Mouse (Mus musculus): ENCODE measurements around the gene Hoxc4.

The Hoxc4 gene

GRCm38 (mm10) chr15:103038701-103039480, 20.2 kb downstream of the Hoxc4 start:
- DNase-seq (ENCODE audit: low read depth) = no peak

DNA sequence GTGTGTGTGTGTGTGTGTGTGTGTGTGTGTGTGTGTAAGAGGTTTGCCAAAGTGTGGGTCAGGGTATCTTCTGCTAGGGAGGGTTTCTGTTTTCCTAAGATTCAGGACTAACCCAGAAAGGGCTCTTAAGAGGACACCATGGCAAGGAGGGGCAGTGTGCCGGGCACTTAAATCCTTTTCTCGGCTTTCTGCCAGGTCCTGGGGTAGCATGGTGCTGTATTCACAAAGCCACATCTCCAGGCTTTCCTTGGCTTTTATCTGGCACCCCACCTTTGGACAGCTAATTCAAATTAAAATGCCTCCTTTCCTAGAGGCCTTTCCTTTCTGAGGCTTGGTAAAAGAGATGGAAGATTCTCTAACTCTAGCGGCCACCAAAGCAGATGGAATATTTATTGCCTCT, 20.9 kb downstream of the Hoxc4 start:
- no peak for DNase-seq (ENCODE audit: low read depth)

- DNase-seq (ENCODE audit: low read depth) = no peak
Observed at GRCm38 (mm10) chr15:103040601-103041000, 21.9 kb downstream of the Hoxc4 start.

DNA sequence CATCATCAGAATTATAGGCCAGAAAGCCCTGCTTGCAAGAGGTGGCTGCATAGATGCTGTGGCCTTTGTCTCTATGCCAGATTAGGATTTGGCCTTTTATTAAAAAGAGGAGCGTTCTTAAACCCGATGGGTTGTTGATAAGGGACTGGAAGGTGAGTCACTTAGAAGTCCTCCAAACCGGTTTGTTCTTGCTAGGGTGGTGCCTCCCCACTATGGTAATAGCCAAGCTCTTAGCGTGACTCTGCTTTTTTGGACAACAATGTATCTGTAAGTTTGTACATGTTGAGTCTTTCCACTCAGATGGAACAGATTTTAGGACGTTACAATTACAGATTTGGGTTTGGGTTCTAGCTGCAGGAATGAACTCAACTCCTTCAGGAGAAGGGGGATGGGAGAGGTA, 22.9 kb downstream of the Hoxc4 start:
- DNase-seq (ENCODE audit: low read depth) = no peak

DNA sequence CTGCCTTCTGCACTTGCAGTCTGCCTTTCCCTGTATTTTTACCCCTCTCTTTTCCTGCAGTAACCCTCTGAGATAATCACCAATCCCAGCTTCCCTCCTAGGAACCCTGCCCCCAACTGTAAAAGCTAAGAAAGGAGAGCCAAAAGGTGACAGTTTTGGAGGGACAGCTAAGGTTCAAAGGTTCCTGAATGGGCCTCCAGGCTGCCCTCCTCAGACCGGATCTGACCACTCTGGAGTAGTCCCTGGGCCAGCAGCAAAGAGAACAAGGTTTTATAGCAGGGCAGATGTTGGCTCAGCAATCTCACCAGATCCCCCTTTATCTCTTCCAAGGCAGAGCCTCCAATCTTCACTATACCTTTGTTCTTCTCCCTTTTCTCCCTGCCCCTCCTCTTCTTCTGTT, 23.5 kb downstream of the Hoxc4 start:
- no peak for DNase-seq (ENCODE audit: low read depth)

DNA sequence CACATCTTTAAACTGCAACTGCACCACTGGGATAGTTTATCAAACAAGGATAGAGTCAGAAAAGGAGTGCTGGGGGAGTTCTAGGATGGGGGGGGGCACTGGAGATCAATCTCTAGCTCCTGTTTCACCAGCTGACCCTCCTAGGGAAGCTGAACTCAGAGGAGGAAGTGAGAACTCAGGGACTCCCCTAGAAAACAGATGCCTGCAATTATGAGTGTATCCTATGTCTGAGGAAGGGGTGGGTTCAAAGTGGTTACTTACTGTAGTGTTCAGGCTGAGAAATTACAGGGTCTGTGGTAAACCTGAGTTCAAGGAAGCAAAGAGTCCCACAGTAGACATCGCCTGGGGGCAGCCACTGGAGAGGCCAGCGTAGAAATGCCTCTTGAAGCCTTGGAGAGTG, 32.9 kb downstream of the Hoxc4 start:
- no peak for DNase-seq (ENCODE audit: low read depth)

DNA sequence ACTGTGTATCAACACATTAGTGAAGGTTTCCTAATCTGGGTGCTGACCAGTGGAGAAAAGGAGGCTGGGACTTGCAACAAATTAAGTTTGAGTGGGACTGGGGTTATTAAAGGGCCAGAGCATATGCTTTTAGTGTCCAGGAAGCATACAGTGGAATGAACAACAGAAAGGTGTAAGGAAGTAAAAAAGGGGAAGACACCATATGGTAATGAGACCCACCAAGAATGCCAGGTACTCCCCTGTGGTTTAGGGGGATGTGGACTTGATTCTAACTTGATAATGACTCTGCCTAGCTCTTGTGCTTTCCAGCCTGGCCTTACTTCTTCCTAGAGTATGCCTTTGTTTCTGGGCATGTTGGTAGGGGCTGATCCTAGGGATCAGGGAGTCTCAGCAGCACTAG, 34.5 kb downstream of the Hoxc4 start:
- no peak for DNase-seq (ENCODE audit: low read depth)

DNA sequence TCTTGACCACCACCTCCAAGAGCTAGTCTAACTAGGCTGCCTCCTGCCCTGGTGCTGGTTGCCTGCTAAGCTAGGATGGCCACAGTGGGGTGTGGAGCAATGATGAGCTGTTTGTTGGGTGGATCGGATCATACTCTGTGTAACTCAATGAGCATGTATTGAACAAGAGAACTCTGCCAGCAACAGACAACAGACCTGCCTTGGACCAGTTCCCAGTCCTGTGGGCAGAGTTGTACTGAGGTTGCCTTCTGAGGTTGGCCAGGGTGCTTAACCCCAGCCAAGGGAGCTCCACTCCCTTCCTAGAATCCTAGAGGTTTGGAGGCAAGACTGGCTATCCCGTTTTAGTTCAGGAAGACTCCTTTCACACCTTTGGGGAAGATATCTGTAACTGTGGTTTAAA, 37.7 kb downstream of the Hoxc4 start:
- no peak for DNase-seq (ENCODE audit: low read depth)

DNA sequence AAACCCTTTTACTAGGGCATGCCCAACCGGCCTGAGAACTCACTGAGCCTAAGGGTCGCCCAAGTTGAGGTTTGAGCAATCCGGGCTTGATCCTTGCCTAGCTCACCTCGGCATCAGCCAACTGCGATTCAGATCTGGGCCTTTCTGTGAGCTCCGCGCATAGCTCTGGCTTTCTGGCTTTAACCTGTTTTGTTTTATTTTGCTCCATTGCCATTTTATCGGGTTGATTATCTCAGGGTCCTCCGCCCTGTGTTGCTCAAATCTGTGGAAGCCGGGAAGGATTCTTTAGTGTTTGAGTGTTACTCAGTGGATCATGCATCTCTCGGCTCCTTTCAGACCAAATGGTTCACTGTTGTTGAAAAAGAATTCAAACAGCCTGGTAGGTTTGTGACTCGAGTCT, 40.0 kb downstream of the Hoxc4 start:
- no peak for DNase-seq (ENCODE audit: low read depth)

- DNase-seq (ENCODE audit: low read depth) = no peak
Observed at GRCm38 (mm10) chr15:103059393-103059992, 40.8 kb downstream of the Hoxc4 start.

GRCm38 (mm10) chr15:103060021-103060340, 41.2 kb downstream of the Hoxc4 start:
- no peak for DNase-seq (ENCODE audit: low read depth)

DNA sequence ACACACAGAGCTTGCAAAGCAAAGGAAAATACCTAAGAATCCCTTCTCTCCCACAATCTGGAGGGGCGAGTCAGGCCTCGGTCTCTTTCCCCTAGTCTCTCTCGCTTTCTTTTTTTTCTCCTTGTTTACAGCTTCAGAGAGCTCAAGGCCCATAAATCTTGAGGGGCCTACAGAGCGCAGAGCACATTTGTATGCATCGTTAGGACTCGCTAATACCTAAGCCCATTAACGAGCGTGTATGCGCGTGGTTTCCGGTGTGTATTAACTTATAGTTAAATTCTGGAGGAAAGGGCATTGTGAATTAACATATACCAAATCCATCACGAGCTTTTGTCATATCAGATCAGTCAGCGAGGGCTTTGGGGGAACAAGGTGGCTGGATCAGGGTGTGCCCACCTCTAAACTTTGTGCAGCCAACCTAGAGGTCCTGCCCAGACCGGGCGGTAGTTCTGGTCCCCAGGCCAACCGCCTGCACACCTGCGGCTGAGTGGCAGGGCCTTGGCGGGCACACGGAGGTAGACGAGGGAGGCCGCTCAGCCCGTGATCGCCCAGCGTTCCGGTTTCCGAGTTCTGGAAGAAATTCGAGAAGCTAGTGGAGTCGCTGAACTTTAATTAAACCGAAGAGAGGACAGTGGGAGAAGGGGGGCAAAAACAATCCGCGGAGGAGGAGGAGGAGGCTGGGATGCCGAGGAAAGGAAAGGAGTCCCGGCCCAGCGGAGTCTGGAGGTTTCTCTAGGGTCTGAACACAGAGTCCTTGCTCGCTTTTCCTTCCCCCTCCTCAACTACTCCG, 41.8 kb downstream of the Hoxc4 start:
- no peak for DNase-seq (ENCODE audit: low read depth)

DNA sequence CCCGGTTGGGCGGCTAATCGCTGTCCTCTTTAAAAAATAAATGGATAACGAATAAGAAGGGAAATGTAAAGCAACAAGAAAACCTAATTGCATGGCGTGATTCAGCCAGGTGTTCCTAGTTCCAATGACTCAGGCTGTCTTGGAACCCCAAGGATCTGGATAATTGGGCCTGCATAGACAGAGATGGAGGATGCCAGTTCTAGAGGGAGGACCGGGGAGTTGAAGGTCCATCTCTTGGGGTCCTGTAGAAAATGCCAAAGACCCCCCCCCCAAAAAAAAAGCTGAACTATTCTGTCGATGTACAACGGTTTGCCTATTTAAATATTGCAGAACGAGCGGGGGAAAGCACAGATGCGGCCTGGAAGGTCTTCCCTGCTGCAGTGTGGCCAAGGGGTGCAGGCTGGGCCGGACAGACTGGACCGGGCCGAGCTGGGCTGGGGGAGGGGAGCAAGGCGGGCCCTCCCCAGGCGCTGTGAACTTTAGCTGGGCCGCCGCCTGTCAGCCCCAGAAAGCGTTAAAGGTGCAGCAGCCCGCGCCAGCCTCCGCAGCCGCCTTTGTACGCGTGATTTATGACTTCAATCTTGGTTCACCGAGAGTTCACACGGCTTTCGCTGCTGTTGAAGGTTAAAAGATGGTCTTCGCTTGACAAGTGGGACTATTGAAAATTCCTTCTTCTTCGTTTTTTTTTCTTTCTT, 42.5 kb downstream of the Hoxc4 start:
- DNase-seq (ENCODE audit: low read depth) = no peak

DNA sequence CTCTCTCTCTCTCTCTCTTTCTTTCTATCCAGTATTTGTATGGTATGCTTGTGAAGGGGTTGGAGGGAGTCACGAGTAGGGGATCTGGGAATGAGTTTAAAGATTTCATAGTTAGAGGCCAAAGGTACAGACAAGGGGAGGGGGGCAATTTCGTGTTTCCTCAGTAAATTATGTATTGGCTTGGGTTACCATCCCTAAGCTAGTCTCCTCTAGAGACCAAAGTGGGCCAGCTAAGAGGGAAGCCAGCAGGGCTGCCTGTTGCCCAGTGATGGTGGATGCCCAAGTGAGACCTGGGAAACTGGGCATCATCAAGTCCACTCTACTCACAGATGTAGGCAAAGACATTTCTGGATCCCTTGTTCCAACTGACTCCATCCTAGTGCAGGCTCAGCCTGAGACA, 43.3 kb downstream of the Hoxc4 start:
- no peak for DNase-seq (ENCODE audit: low read depth)

DNA sequence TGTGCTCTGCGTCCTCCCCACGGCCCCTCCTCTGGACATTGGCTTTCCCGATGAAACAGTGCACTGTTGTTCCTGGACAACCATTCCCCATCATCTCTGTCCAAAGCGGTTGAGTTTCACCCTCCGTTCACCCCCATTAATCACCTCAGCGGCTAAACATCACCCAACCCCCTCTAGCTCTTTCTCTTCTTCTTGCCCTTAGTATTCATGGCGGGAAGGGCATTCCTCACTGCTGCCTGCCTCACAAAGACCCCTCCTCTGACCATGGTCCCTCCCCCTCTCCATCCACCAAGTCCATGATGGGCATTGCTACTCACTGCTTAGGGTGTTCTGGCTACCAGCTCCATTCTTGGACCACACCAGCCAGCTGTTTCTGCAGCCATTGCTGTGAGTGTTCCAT, 46.9 kb downstream of the Hoxc4 start:
- DNase-seq (ENCODE audit: low read depth) = no peak

DNA sequence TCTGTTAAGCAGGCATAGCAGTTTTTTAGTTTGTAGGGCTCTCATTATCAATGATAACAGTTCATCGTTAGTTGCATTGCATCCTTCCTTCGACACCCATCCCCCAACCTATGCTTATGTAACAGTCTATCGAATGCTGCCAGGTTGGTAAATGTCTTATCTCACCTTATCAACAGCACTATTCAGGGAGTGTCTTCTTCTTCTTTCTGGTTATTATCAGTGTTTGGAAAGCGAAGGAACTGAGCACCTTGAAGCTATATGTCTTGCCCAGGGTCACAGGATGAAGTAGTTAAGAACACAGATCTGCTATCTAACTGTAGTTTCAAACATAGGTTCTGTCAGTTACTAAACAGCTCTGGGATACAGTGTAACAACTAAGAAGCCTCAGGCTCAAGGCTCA, 49.0 kb downstream of the Hoxc4 start:
- no peak for DNase-seq (ENCODE audit: low read depth)

GRCm38 (mm10) chr15:103069173-103069572, 50.4 kb downstream of the Hoxc4 start:
- no peak for DNase-seq (ENCODE audit: low read depth)

GRCm38 (mm10) chr15:103071266-103071665, 52.5 kb downstream of the Hoxc4 start:
- no peak for DNase-seq (ENCODE audit: low read depth)

DNA sequence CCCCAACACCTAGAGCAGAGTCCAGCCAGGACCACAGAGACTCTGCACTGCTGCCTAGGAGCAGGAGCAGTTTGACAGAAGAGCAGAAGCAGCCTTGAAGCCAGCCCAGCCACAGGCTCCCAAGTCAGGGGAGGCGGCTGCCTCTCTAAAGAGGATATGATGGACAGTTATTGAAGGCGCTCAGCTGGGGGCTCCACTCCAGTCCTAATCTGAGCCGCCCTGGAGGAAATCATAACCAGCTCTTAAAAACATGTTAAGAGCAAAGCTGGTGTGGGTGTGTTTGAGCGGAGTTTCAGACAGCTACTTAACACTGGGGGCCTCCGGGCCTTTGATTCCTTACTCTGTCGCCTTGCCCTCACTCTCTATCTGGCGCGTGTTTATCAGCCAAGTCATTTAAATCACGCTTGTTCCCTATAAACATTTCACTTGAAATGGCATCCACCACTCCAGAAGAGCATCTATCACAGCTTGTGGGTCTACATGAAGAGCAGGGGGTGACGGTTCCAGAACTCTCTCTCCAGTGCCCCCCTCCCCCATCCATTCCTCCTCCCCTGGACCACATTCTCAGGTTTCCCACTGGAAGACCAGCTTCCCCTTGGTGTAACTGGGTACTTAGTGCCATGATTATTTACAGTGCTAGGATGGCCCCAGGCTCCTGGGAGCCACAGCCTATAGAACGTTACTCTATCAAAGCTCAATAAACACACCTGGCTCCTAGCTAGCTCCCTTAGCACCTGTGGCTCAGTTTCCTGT, 56.1 kb downstream of the Hoxc4 start:
- DNase-seq (ENCODE audit: low read depth) = no peak

DNA sequence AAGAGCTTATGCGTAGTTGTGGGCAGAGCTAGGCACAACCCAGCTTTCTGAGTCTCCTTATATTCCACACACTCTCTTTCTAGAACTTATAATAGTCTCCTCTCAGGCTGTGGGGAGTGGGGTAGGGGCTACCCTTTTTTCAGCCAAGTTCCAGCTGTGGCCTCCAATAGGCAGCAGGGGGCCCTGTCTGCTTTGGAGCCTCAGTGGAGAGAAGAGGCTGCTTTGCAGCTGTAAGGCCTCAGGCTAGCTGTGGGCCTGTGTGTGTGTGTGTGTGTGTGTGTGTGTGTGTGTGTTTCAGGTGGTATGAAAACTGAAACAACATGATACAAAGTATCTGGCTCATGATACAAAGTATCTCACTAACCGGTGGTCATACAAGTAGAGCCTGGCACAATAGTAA, 58.9 kb downstream of the Hoxc4 start:
- DNase-seq (ENCODE audit: low read depth) = no peak

GRCm38 (mm10) chr15:103082622-103083021, 63.9 kb downstream of the Hoxc4 start:
- DNase-seq (ENCODE audit: low read depth) = no peak

DNA sequence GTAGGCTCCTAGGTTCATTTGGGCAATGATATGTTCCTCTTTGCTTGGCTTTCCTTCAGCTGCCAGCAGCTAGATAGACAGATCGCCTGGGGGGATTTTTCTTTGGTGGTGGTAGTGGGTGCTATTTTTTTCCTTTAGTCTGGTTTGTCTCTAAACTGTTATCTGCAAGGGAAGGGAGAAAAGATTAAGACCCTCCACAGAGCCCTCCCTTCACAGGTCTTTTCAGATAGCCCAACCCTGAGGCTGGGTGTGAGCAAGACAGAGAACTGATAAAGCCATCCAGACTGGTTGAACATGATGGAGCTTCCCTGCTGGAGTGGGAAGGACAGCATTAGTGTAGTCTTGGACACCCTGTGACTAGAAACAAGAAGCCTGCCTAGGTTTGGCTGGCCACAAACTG, 64.9 kb downstream of the Hoxc4 start:
- no peak for DNase-seq (ENCODE audit: low read depth)

All from c-Kit-positive CD71-positive TER-119-negative erythroid progenitor cells, embryonic 14.5 days (primary cell).